Mouse (Mus musculus) cerebral cortex, adult 2 months (tissue): ENCODE data around the gene Gm3448.

Experiments
- WGBS: fragments of 180-500 bp; shearing (Covaris S2); methylation state at CpG from one replicate; pipeline ENCODE4 v1.1.7; 2018; 5-methylcytosine and 5-hydroxymethylcytosine counted together

Gene Gm3448

GRCm38 (mm10) chr17:15041175-15041729, at the start of gene Gm3448, which contains the start of the genes Ermard and Tcte3:
Gene Gm3448, minus strand, starts transcription at chr17:15041537.
Gene Ermard, plus strand, starts transcription at chr17:15041208.
Gene Tcte3, minus strand, starts transcription at chr17:15041488.
- 0% methylated on average over 17 of the region's 56 CpGs for WGBS

GRCm38 (mm10) chr17:15088591-15089001, 47.3 kb upstream of the Gm3448 start:
- 44% methylated on average over 8 of the region's 8 CpGs for WGBS

- WGBS, result 62% methylated on average over 2 of the region's 2 CpGs
Observed at GRCm38 (mm10) chr17:15088166-15088565, 46.8 kb upstream of the Gm3448 start.

- WGBS, result 89% methylated on average over 2 of the region's 2 CpGs
Observed at GRCm38 (mm10) chr17:15085006-15085405, 43.7 kb upstream of the Gm3448 start.

- 62% methylated on average over 13 of the region's 13 CpGs for WGBS
Observed at GRCm38 (mm10) chr17:15084226-15084848, 43.0 kb upstream of the Gm3448 start.

GRCm38 (mm10) chr17:15077536-15077935, 36.2 kb upstream of the Gm3448 start:
- 49% methylated on average over 2 of the region's 2 CpGs for WGBS

- WGBS, result 89% methylated on average over 8 of the region's 8 CpGs
Observed at GRCm38 (mm10) chr17:15075033-15075432, 33.7 kb upstream of the Gm3448 start.

GRCm38 (mm10) chr17:15072211-15072610, 30.9 kb upstream of the Gm3448 start:
- 95% methylated on average over 2 of the region's 2 CpGs for WGBS

GRCm38 (mm10) chr17:15069124-15069523, 27.8 kb upstream of the Gm3448 start:
- 41% methylated on average over 2 of the region's 2 CpGs for WGBS

GRCm38 (mm10) chr17:15068040-15068792, 26.9 kb upstream of the Gm3448 start:
- 72% methylated on average over 8 of the region's 8 CpGs for WGBS

GRCm38 (mm10) chr17:15066911-15067310, 25.6 kb upstream of the Gm3448 start:
- WGBS, result 88% methylated on average over 1 of the region's 1 CpGs

- WGBS, result 39% methylated on average over 6 of the region's 6 CpGs
Observed at GRCm38 (mm10) chr17:15066066-15066465, 24.7 kb upstream of the Gm3448 start.

GRCm38 (mm10) chr17:15065391-15066024, 24.2 kb upstream of the Gm3448 start:
- 42% methylated on average over 13 of the region's 13 CpGs for WGBS

- WGBS, result 89% methylated on average over 6 of the region's 6 CpGs
Observed at GRCm38 (mm10) chr17:15060356-15060755, 19.0 kb upstream of the Gm3448 start.

- 90% methylated on average over 14 of the region's 14 CpGs for WGBS
Observed at GRCm38 (mm10) chr17:15059646-15060045, 18.3 kb upstream of the Gm3448 start.

GRCm38 (mm10) chr17:15058161-15058591, 16.8 kb upstream of the Gm3448 start:
- 87% methylated on average over 5 of the region's 5 CpGs for WGBS

GRCm38 (mm10) chr17:15055925-15056324, 14.6 kb upstream of the Gm3448 start:
- 35% methylated on average over 4 of the region's 4 CpGs for WGBS

- WGBS, result 92% methylated on average over 13 of the region's 13 CpGs
Observed at GRCm38 (mm10) chr17:15053829-15054200, 12.5 kb upstream of the Gm3448 start.

- WGBS, result 88% methylated on average over 6 of the region's 8 CpGs
Observed at GRCm38 (mm10) chr17:15053183-15053828, 12.0 kb upstream of the Gm3448 start.

GRCm38 (mm10) chr17:15052766-15053165, 11.4 kb upstream of the Gm3448 start:
- WGBS, result 68% methylated on average over 1 of the region's 1 CpGs

- WGBS, result no CpG with 5 or more reads among the region's 1 CpGs
Observed at GRCm38 (mm10) chr17:15050338-15050737, 9.0 kb upstream of the Gm3448 start.

GRCm38 (mm10) chr17:15040455-15040854, 882 bp downstream of the Gm3448 start:
- whole genome bisulfite sequencing, result no CpG with 5 or more reads among the region's 3 CpGs
